Mouse (Mus musculus) liver, adult 2 months (tissue): Measurements from ENCODE around the gene Gm43064. TPM values are rescaled to one million over a fixed set of nuclear protein-coding genes. Genes with fewer than 3 reads are reported as not detected.

Source experiments
- DNase-seq: peaks from one replicate; pipeline ENCODE4 v3.0.0-alpha.2; 2011; ENCODE audit warnings: low read depth, low spot score; ENCODE audit errors: extremely low read depth
- H3K27ac ChIP-seq: fragments of 200-500 bp; replicated peaks from 2 replicates; pipeline ENCODE4 v1.5.1; 2012; ENCODE audit warnings: low read depth, mild to moderate bottlenecking, control low read depth, inconsistent platforms, low read length; ENCODE audit not compliant: insufficient read depth
- H3K27me3 ChIP-seq: fragments of 200-500 bp; 2 replicates; pipeline ENCODE4 v1.6.1; 2012; ENCODE audit warnings: mild to moderate bottlenecking, moderate library complexity, low read length, inconsistent platforms; ENCODE audit not compliant: control insufficient read depth, insufficient read depth
- H3K36me3 ChIP-seq: fragments of 200-500 bp; 2 replicates; pipeline ENCODE4 v1.6.1; 2012; ENCODE audit warnings: low read length, inconsistent platforms; ENCODE audit not compliant: control insufficient read depth, insufficient read depth
- H3K4me1 ChIP-seq: fragments of 200-500 bp; 2 replicates; pipeline ENCODE4 v1.6.1; 2011; ENCODE audit warnings: low read length; ENCODE audit not compliant: control insufficient read depth, insufficient read depth
- H3K4me3 ChIP-seq: fragments of 200-500 bp; 2 replicates; pipeline ENCODE4 v1.5.1; 2011; ENCODE audit warnings: low read depth, mild to moderate bottlenecking, control low read depth, low read length, moderate library complexity; ENCODE audit not compliant: insufficient read depth
- H3K79me2 ChIP-seq: fragments of 200-500 bp; 2 replicates; pipeline ENCODE4 v1.6.1; 2012; ENCODE audit warnings: inconsistent platforms, mild to moderate bottlenecking, low read length, moderate library complexity; ENCODE audit not compliant: control insufficient read depth, insufficient read depth
- H3K9ac ChIP-seq: fragments of 200-500 bp; 2 replicates; pipeline ENCODE4 v1.6.1; 2012; ENCODE audit warnings: low read depth, mild to moderate bottlenecking, control low read depth, inconsistent platforms, low read length
- CTCF ChIP-seq: fragments of 200-500 bp; IDR thresholded peaks from 2 replicates; pipeline ENCODE4 v1.5.1; 2011; ENCODE audit warnings: low read depth, low read length, control low read depth
- POLR2A ChIP-seq: fragments of 200-500 bp; IDR thresholded peaks from 2 replicates; pipeline ENCODE4 v1.6.1; 2011; ENCODE audit warnings: low read length, control low read depth; ENCODE audit not compliant: insufficient read depth; ENCODE audit errors: extremely low read depth
- WGBS: fragments of 180-500 bp; shearing (Covaris S2); methylation state at CpG from one replicate; pipeline ENCODE4 v1.1.7; 2018; 5-methylcytosine and 5-hydroxymethylcytosine counted together
- polyA plus RNA-seq: library from polyadenylated mRNA; depleted of rRNA; stranded (reverse); fragments of >200 nt; gene quantifications from 2 replicates; pipeline ENCODE4 v1.2.3, GENCODE M21; 2012; rRNA removed
- total RNA-seq: library from RNA; depleted of rRNA; stranded (reverse); fragments of >200 nt; gene quantifications from 2 replicates; pipeline ENCODE4 v1.2.3, GENCODE M21; 2014; rRNA removed

Gm43064 gene
- total RNA-seq (0.55 TPM in 1 of 2 replicates, not detected in the other), polyA plus RNA-seq (0.05 and 0.20 TPM in 2 replicates)

GRCm38 (mm10) chr3:103808891-103809798 is at the start of gene Gm43064, which contains the start of the genes Dclre1b and Ap4b1:
Gene Gm43064 (plus strand): TSS chr3:103809573.
Gene Dclre1b (minus strand): TSS chr3:103809444.
Gene Ap4b1 (plus strand): TSS chr3:103809520.
- no peaks in the 10 kb centered on the region for H3K27me3 ChIP-seq
- peak within 1 kb of the TSS; percentile 86 for H3K4me3 ChIP-seq
- peak within 1 kb of the TSS; percentile 92 for H3K27ac ChIP-seq
- peak; percentile 90 for DNase-seq
- peaks cover 19% of the 10 kb centered on the region; the same call in 1 of the 2 replicates for H3K36me3 ChIP-seq
- H3K4me1 ChIP-seq, result no peaks in the 10 kb centered on the region; the same call in 1 of the 2 replicates
- WGBS, result under 1% methylated on average over 66 of the region's 70 CpGs
- H3K79me2 ChIP-seq, result no peaks in the 10 kb centered on the region; the same call in 1 of the 2 replicates
- TF ChIP-seq POLR2A, result peak; percentile 78; the same call in 1 of the 2 replicates
- no peak for TF ChIP-seq CTCF
- H3K9ac ChIP-seq, result peak within 1 kb of the TSS; percentile 86

- no peak overlapping the region for H3K4me3 ChIP-seq
- H3K9ac ChIP-seq, result no peak overlapping the region
- peaks cover 38% of the 10 kb centered on the region for H3K36me3 ChIP-seq
- no peak overlapping the region for H3K27ac ChIP-seq
- 83% methylated on average over 3 of the region's 3 CpGs for WGBS
- TF ChIP-seq CTCF, result no peak
- no peak for TF ChIP-seq POLR2A
- no peak for DNase-seq
- H3K27me3 ChIP-seq, result no peaks in the 10 kb centered on the region
- H3K79me2 ChIP-seq, result peaks cover 9% of the 10 kb centered on the region; the same call in 1 of the 2 replicates
- H3K4me1 ChIP-seq, result peaks cover 4% of the 10 kb centered on the region; the same call in 1 of the 2 replicates
Observed at GRCm38 (mm10) chr3:103766789-103767188, 42.6 kb upstream of the Gm43064 start.

GRCm38 (mm10) chr3:103771531-103772130 is 37.7 kb upstream of the Gm43064 start:
- WGBS, result 23% methylated on average over 9 of the region's 9 CpGs
- peak; percentile 79 for DNase-seq

GRCm38 (mm10) chr3:103772846-103773245 is 36.5 kb upstream of the Gm43064 start:
- no peak overlapping the region for H3K4me3 ChIP-seq
- no peak for TF ChIP-seq POLR2A
- no peak for TF ChIP-seq CTCF
- H3K4me1 ChIP-seq, result peaks cover 9% of the 10 kb centered on the region
- H3K27ac ChIP-seq, result 0 out of 2 replicates have a peak overlapping the region, but pooled peaks have one; percentile 10
- H3K9ac ChIP-seq, result no peak overlapping the region
- 74% methylated on average over 4 of the region's 4 CpGs for WGBS
- peaks cover 19% of the 10 kb centered on the region for H3K36me3 ChIP-seq
- DNase-seq, result no peak
- peaks cover 24% of the 10 kb centered on the region for H3K79me2 ChIP-seq
- no peaks in the 10 kb centered on the region for H3K27me3 ChIP-seq

More at GRCm38 (mm10) chr3:103771531-103772130, 37.7 kb upstream of the Gm43064 start:
- peaks cover 17% of the 10 kb centered on the region; the same call in 1 of the 2 replicates for H3K79me2 ChIP-seq
- no peak for TF ChIP-seq POLR2A
- TF ChIP-seq CTCF, result no peak
- H3K4me1 ChIP-seq, result peaks cover 9% of the 10 kb centered on the region
- peaks cover 16% of the 10 kb centered on the region for H3K36me3 ChIP-seq
- no peak overlapping the region for H3K4me3 ChIP-seq
- H3K27me3 ChIP-seq, result no peaks in the 10 kb centered on the region
- H3K9ac ChIP-seq, result no peak overlapping the region
- peak overlapping the region; percentile 12 for H3K27ac ChIP-seq

GRCm38 (mm10) chr3:103773508-103773907 is 35.9 kb upstream of the Gm43064 start:
- peaks cover 9% of the 10 kb centered on the region for H3K4me1 ChIP-seq
- H3K4me3 ChIP-seq, result no peak overlapping the region
- no peaks in the 10 kb centered on the region for H3K27me3 ChIP-seq
- WGBS, result 70% methylated on average over 3 of the region's 3 CpGs
- no peak overlapping the region for H3K9ac ChIP-seq
- H3K27ac ChIP-seq, result peak overlapping the region; percentile 77
- peaks cover 16% of the 10 kb centered on the region for H3K36me3 ChIP-seq
- peaks cover 25% of the 10 kb centered on the region for H3K79me2 ChIP-seq
- TF ChIP-seq POLR2A, result no peak
- TF ChIP-seq CTCF, result no peak
- DNase-seq, result no peak
